Mouse (Mus musculus) duodenum, adult 2 months (tissue): ENCODE results near the gene Arhgef28. TPM values are rescaled to one million over a fixed set of nuclear protein-coding genes. Genes with fewer than 3 reads are reported as not detected.

Experiments used
- polyA plus RNA-seq: library from polyadenylated mRNA; depleted of rRNA; stranded (reverse); fragments of >200 nt; gene quantifications from 2 replicates; pipeline ENCODE4 v1.2.3, GENCODE M21; 2012; ENCODE audit warnings: low replicate concordance; rRNA removed

Gene Arhgef28
- 0.70 and 3.4 TPM in 2 replicates for polyA plus RNA-seq

DNA sequence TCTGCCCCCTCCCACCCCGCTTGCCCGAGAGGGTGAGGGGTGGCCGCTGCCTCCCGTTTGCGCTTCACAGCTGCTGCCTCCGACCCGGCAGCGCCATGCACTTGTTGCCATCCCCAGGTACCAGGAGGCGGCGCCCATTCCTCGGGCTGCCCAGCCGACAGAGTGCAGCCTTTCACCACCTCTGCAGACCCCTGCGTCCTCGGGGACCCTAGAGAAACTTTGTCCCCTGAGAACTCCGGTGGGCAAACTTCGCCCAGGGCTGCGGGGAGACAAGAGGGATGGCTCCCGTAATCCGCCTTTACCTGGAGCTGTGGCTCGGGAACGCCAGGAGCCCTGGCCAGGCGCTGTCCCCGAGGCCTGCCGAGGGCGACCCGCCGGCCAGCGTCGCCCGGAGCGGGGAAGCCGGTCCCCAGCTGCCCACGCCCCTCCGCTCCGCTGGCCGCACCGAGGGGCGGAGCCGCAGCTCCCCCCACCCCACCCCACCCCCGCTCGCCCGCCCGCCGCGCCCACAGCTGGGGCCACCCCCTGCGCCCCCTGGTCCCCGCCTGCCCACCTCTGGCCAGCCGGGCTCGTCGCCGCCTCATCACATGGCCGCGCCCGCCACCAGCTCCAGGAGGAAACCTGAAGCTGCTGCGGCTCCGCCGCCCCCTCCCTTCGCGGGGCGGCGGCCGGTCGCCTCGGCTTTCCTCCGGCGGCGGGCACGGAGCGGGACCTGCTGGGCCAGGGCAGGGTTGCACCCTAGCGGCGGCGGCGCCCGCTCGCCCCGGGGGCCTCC, at the start of gene Arhgef28:
TSS of gene Arhgef28 (minus strand) at position 669 of the 775 bp plus-strand sequence.

Other genes starting within 250 kb of the Arhgef28 start
- 0.94 and 0.98 TPM in 2 replicates for gene Utp15, start 56.6 kb upstream of the Arhgef28 start, polyA plus RNA-seq
- gene Ankra2, start 56.6 kb upstream of the Arhgef28 start, polyA plus RNA-seq: 5.3 and 7.6 TPM in 2 replicates
- not detected in 2 replicates for gene Gm21976, start 73.4 kb upstream of the Arhgef28 start, polyA plus RNA-seq
- gene Btf3, start 110.6 kb upstream of the Arhgef28 start, polyA plus RNA-seq: 22.3 and 33.0 TPM in 2 replicates
- gene Foxd1, start 147.8 kb upstream of the Arhgef28 start, polyA plus RNA-seq: 0.04 TPM in 1 of 2 replicates, not detected in the other